ENCODE assay signal across 8 mouse cellular contexts in the genomic region with DNA sequence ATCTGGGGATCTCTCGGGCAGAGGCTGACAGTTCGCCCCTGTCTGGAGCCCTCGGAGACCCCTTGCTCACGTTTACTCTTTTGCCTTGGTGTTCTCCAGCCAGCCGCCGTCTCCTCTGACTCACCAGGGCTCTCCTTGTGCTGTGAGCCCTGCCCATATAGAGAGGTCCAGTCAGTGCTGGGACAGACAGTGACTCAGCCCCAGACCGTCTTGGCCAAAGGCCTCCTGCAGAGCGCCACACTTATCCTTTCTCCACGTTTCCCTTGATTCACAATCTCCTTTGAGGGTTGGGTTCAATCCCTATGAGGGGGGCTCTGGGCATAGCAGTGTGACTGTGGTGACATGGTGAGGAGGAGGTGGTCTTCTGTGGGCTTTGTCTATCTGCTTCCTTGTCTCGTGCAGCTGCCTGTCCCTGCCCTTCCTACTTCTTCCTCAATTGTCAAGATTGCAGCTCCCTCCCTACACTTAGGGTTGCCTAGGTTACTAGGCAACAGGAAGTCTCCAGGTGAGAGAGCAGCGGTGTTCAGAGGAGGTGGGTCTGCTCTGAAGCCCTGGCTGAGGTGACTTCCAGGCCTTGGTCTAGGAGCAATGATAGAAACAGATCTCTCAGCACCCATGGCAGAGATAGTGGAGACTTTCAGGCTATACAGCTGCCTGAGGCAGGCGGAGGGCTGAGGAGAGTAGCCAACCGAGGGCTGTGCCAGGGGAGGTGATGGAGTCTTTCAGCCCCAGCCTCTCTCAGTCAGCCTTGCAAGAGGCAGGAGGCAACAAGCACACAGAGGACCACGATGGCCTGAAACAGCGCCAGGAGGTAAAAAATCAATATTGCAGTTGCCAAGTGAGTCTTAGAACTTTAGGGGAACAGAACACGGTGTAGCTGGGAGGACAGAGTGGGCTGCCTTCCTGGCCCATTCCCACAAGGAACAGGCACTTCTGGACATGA. TPM values are rescaled to one million over a fixed set of nuclear protein-coding genes. Genes with fewer than 3 reads are reported as not detected.
A peak's percentile ranks its signal among the peaks of the same experiment; 100 is the strongest.
DNase-seq lines count a peak whose midpoint lies in the region; ATAC-seq and TF ChIP-seq lines count a peak whose summit lies in the region.

No protein-coding gene starts in this region.

- no peaks in the 10 kb centered on the region for H3K36me3 ChIP-seq in E14TG2a.4 (ENCODE audit: insufficient read depth, low read length)
- H3K36me3 ChIP-seq in heart, embryonic 13.5 days, result no peaks in the 10 kb centered on the region

- H3K9ac ChIP-seq in heart, embryonic 13.5 days, result peak overlapping the region; percentile 55

- 0 out of 2 replicates have a peak, but pooled peaks have one; percentile 52 for ATAC-seq in heart, embryonic 13.5 days (ENCODE audit: extremely low read depth, insufficient number of reproducible peaks, low FRiP score, low TSS enrichment)

- TF ChIP-seq CTCF in E14TG2a.4 (conservative IDR thresholded peaks at IDR 0.05; ENCODE audit: low read length), result no peak

- peak; percentile 79 for DNase-seq in 3134 (ENCODE audit: extremely low read depth, insufficient read length, low spot score)
- DNase-seq in lung, postnatal 25 days (ENCODE audit: low spot score), result peak; percentile 59
- peak; percentile 44 to 71 for DNase-seq in urinary bladder, adult 18-20 months (ENCODE audit: low spot score in 2 of 2)
- DNase-seq in right cerebral cortex, postnatal 4 days, result no peak
- no peak for DNase-seq in kidney, postnatal 36 days
- no peak for DNase-seq in cerebellum, adult 18-20 months

- peak overlapping the region; percentile 34; the same call in 1 of the 2 replicates for H3K27ac ChIP-seq in heart, embryonic 13.5 days (replicated peaks)

- WGBS in heart, embryonic 13.5 days, result 24% methylated on average over 16 of the region's 16 CpGs

- peak overlapping the region; percentile 21 for H3K4me2 ChIP-seq in heart, embryonic 13.5 days

- H3K9me3 ChIP-seq in E14TG2a.4 (ENCODE audit: low read length), result no peaks in the 10 kb centered on the region
- no peaks in the 10 kb centered on the region for H3K9me3 ChIP-seq in heart, embryonic 13.5 days

- H3K4me3 ChIP-seq in E14TG2a.4 (replicated peaks; ENCODE audit: low read length), result peak overlapping the region; percentile 30
- no peak overlapping the region for H3K4me3 ChIP-seq in heart, embryonic 13.5 days

- peaks cover 70% of the 10 kb centered on the region for H3K27me3 ChIP-seq in E14TG2a.4 (ENCODE audit: insufficient read depth, low read length)
- H3K27me3 ChIP-seq in heart, embryonic 13.5 days (replicated peaks), result peaks cover 7% of the 10 kb centered on the region; the same call in 1 of the 2 replicates

- H3K4me1 ChIP-seq in E14TG2a.4 (replicated peaks; ENCODE audit: low read depth, low read length), result peaks cover 52% of the 10 kb centered on the region
- H3K4me1 ChIP-seq in heart, embryonic 13.5 days, result peaks cover 59% of the 10 kb centered on the region

RNA-seq across cellular contexts. Expression of a gene that starts 7.1 kb away (rescaled TPM):
- 51.2 and 51.8 TPM in 2 replicates for polyA plus RNA-seq in heart, embryonic 13.5 days (2015; fragmentation: Nextera tagmentation; extraction: Ambion mirVana)

Comparison
In these comparisons a context has a peak if more than half of its experiments do, and no peak if none do; other contexts are left out.
1. DNase-seq: peak in 3134 (single experiment), lung, postnatal 25 days (single experiment) and urinary bladder, adult 18-20 months (2 of 2); none in right cerebral cortex, postnatal 4 days (single experiment), kidney, postnatal 36 days (0 of 2) and cerebellum, adult 18-20 months (0 of 2).